Comparison of ENCODE assay signal across 23 mouse cellular contexts in the genomic region with DNA sequence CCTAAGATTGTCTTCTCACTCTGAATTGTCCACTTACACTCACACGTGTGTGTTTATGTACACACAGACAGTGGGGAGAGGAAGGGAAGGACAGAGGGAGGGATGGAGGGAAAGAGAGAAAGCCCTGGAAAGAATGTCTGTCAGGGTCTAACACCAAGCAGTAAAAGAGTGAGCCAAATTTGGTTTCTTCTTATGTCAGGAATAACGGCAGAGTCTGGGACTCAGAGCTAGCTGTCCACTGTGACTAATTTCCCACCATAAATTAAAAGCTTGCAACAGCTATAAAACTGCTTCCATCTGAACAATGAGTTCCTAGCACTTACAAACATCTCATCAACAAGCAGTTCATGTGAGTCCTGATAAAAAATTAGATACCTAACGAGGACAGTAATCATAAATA.
DNase-seq lines count a peak whose midpoint lies in the region; ATAC-seq and TF ChIP-seq lines count a peak whose summit lies in the region.
"Had no signal": no experiment of that assay in that cellular context is flagged by ENCODE, and none has a peak within 500 bp of the region (broad histone marks: within the 10 kb centered on the region; RNA-seq: fewer than 3 reads in every experiment).

No protein-coding gene starts in this region.

- 28% methylated on average over 3 of the region's 3 CpGs for WGBS in kidney, embryonic 15.5 days
- WGBS in kidney, postnatal 0 days: 15% methylated on average over 3 of the region's 3 CpGs
- WGBS in forebrain, postnatal 0 days: 78% methylated on average over 3 of the region's 3 CpGs
- 82% methylated on average over 3 of the region's 3 CpGs for WGBS in embryonic facial prominence, embryonic 10.5 days

- H3K27ac ChIP-seq in kidney, embryonic 15.5 days: 0 out of 2 replicates have a peak overlapping the region, but pooled peaks have one; percentile 14
- H3K27ac ChIP-seq in kidney, postnatal 0 days: no peak overlapping the region
- no peak overlapping the region for H3K27ac ChIP-seq in forebrain, postnatal 0 days (ENCODE audit: low read depth, low read length)
- H3K27ac ChIP-seq in embryonic facial prominence, embryonic 10.5 days (replicated peaks): no peak overlapping the region
- H3K27ac ChIP-seq: embryonic facial prominence, embryonic 12.5 days; forebrain, embryonic 12.5 days; heart, embryonic 13.5 days; hindbrain, embryonic 13.5 days; hindbrain, postnatal 0 days had no signal

- peaks cover 3% of the 10 kb centered on the region; the same call in 1 of the 2 replicates for H3K4me1 ChIP-seq in kidney, embryonic 15.5 days
- no peaks in the 10 kb centered on the region for H3K4me1 ChIP-seq in kidney, postnatal 0 days (replicated peaks; ENCODE audit: insufficient read depth, low read length)
- H3K4me1 ChIP-seq in forebrain, postnatal 0 days (ENCODE audit: insufficient read depth): no peaks in the 10 kb centered on the region
- no peaks in the 10 kb centered on the region for H3K4me1 ChIP-seq in embryonic facial prominence, embryonic 10.5 days
- H3K4me1 ChIP-seq: embryonic facial prominence, embryonic 12.5 days; forebrain, embryonic 12.5 days; heart, embryonic 13.5 days; hindbrain, embryonic 13.5 days had no signal

- ATAC-seq in kidney, embryonic 15.5 days (replicated peaks; ENCODE audit: low FRiP score): peak; percentile 88
- ATAC-seq in kidney, postnatal 0 days (replicated peaks; ENCODE audit: low FRiP score, low read depth): no peak; the same call in 1 of the 2 replicates
- no peak for ATAC-seq in forebrain, postnatal 0 days
- ATAC-seq: activated CD4-positive, CD25-positive, alpha-beta regulatory T cell, adult 4 months; hindbrain, postnatal 0 days; Patski had no signal

- H3K4me2 ChIP-seq in kidney, embryonic 15.5 days: no peak overlapping the region
- no peak overlapping the region for H3K4me2 ChIP-seq in kidney, postnatal 0 days (ENCODE audit: low read length)
- peak overlapping the region; percentile 54 for H3K4me2 ChIP-seq in myocyte (ENCODE audit: low read depth)
- no peak overlapping the region for H3K4me2 ChIP-seq in forebrain, postnatal 0 days (ENCODE audit: low read depth)
- H3K4me2 ChIP-seq: embryonic facial prominence, embryonic 12.5 days; forebrain, embryonic 12.5 days; heart, embryonic 13.5 days; hindbrain, embryonic 13.5 days had no signal

- no peak for TF ChIP-seq CTCF in kidney, postnatal 0 days (IDR thresholded peaks at IDR 0.05; ENCODE audit: low read depth)
- no peak for TF ChIP-seq CTCF in forebrain, postnatal 0 days (IDR thresholded peaks at IDR 0.05; ENCODE audit: low read depth)

- no peak overlapping the region for H3K9ac ChIP-seq in kidney, embryonic 15.5 days
- no peak overlapping the region for H3K9ac ChIP-seq in kidney, postnatal 0 days (ENCODE audit: low read depth, low read length)
- H3K9ac ChIP-seq in forebrain, postnatal 0 days: no peak overlapping the region
- H3K9ac ChIP-seq: embryonic facial prominence, embryonic 12.5 days; forebrain, embryonic 12.5 days; heart, embryonic 13.5 days; hindbrain, embryonic 13.5 days had no signal

- no peak for TF ChIP-seq POLR2A in myocyte (IDR thresholded peaks at IDR 0.05; ENCODE audit: insufficient read length, low read depth)

- H3K27me3 ChIP-seq in kidney, embryonic 15.5 days: no peaks in the 10 kb centered on the region
- no peaks in the 10 kb centered on the region for H3K27me3 ChIP-seq in kidney, postnatal 0 days (ENCODE audit: insufficient read depth, low read length)
- no peaks in the 10 kb centered on the region for H3K27me3 ChIP-seq in myocyte (ENCODE audit: control insufficient read depth, insufficient read depth, insufficient read length)
- no peaks in the 10 kb centered on the region for H3K27me3 ChIP-seq in forebrain, postnatal 0 days (ENCODE audit: insufficient read depth, low read length)
- no peaks in the 10 kb centered on the region for H3K27me3 ChIP-seq in embryonic facial prominence, embryonic 10.5 days (replicated peaks; ENCODE audit: low read depth, poor library complexity, severe bottlenecking)
- H3K27me3 ChIP-seq: CH12.LX; embryonic facial prominence, embryonic 12.5 days; forebrain, embryonic 12.5 days; heart, embryonic 13.5 days; hindbrain, embryonic 13.5 days; Patski had no signal

- DNase-seq in embryo, embryonic 10.5 days (ENCODE audit: low spot score): peak; percentile 9
- DNase-seq in embryo, embryonic 9.5 days (ENCODE audit: extremely low spot score): no peak
- DNase-seq in kidney, postnatal 25 days: no peak
- DNase-seq in kidney, postnatal 0 days (ENCODE audit: low spot score): peak; percentile 84
- no peak for DNase-seq in forebrain, postnatal 0 days
- DNase-seq in embryonic facial prominence, embryonic 10.5 days (ENCODE audit: low spot score): no peak
- DNase-seq: adrenal gland, postnatal 14 days; cerebellum, adult 11-12 months; cerebellum, adult 9-10 months; cerebellum, postnatal 25 days; gastrocnemius, postnatal 36 days; heart, adult 11 months; heart, postnatal 4 days had no signal

- no peak overlapping the region for H3ac ChIP-seq in myocyte (ENCODE audit: control insufficient read depth, insufficient read length)

- no peaks in the 10 kb centered on the region for H3K9me3 ChIP-seq in kidney, embryonic 15.5 days (replicated peaks)
- H3K9me3 ChIP-seq in kidney, postnatal 0 days (replicated peaks; ENCODE audit: low read length): no peaks in the 10 kb centered on the region
- no peaks in the 10 kb centered on the region for H3K9me3 ChIP-seq in forebrain, postnatal 0 days (ENCODE audit: low read length)
- H3K9me3 ChIP-seq in embryonic facial prominence, embryonic 10.5 days: no peaks in the 10 kb centered on the region
- H3K9me3 ChIP-seq: embryonic facial prominence, embryonic 12.5 days; forebrain, embryonic 12.5 days; heart, embryonic 13.5 days; hindbrain, embryonic 13.5 days had no signal

- no peak overlapping the region for H3K4me3 ChIP-seq in kidney, embryonic 15.5 days (replicated peaks)
- H3K4me3 ChIP-seq in kidney, postnatal 0 days (replicated peaks; ENCODE audit: low read depth, low read length): no peak overlapping the region
- no peak overlapping the region for H3K4me3 ChIP-seq in myocyte
- no peak overlapping the region for H3K4me3 ChIP-seq in forebrain, postnatal 0 days (ENCODE audit: low read depth, low read length)
- no peak overlapping the region for H3K4me3 ChIP-seq in embryonic facial prominence, embryonic 10.5 days
- H3K4me3 ChIP-seq: embryonic facial prominence, embryonic 12.5 days; forebrain, embryonic 12.5 days; heart, embryonic 13.5 days; hindbrain, embryonic 13.5 days had no signal

- H3K79me2 ChIP-seq in myocyte (ENCODE audit: control insufficient read depth, insufficient read depth): no peaks in the 10 kb centered on the region

- no peaks in the 10 kb centered on the region for H3K36me3 ChIP-seq in kidney, embryonic 15.5 days
- H3K36me3 ChIP-seq in kidney, postnatal 0 days (ENCODE audit: insufficient read depth, low read length): no peaks in the 10 kb centered on the region
- H3K36me3 ChIP-seq in myocyte (ENCODE audit: control insufficient read depth, insufficient read depth): no peaks in the 10 kb centered on the region
- H3K36me3 ChIP-seq in forebrain, postnatal 0 days (ENCODE audit: insufficient read depth): no peaks in the 10 kb centered on the region
- H3K36me3 ChIP-seq in embryonic facial prominence, embryonic 10.5 days (replicated peaks): no peaks in the 10 kb centered on the region
- H3K36me3 ChIP-seq: embryonic facial prominence, embryonic 12.5 days; forebrain, embryonic 12.5 days; heart, embryonic 13.5 days; hindbrain, embryonic 13.5 days had no signal

TF ChIP-seq in myocyte, 11 proteins besides CTCF, POLR2A, EP300 and RAD21:
- TF ChIP-seq MYOG (IDR thresholded peaks at IDR 0.05; ENCODE audit: control insufficient read depth in 1 of 3, insufficient read depth in 1 of 3, insufficient read length in 2 of 3, low read depth in 2 of 3) (no peak), CEBPB (IDR thresholded peaks at IDR 0.05; ENCODE audit: insufficient read depth, poor library complexity, severe bottlenecking) (0 out of 2 replicates have a peak, but pooled peaks have one; percentile 36), TCF3 (IDR thresholded peaks at IDR 0.05; ENCODE audit: insufficient read length, low read depth) (no peak), USF1 (IDR thresholded peaks at IDR 0.05; ENCODE audit: low read depth) (no peak)
TF ChIP-seq in myocyte: peak in this region for 1.

Comparison
In these comparisons a context has a peak if more than half of its experiments do, and no peak if none do; other contexts are left out.
1. DNase-seq: peak in embryo, embryonic 10.5 days (single experiment) and kidney, postnatal 0 days (single experiment); none in embryo, embryonic 9.5 days (single experiment), kidney, postnatal 25 days (0 of 2), forebrain, postnatal 0 days (single experiment) and embryonic facial prominence, embryonic 10.5 days (single experiment).